Mouse (Mus musculus): ENCODE measurements around the gene Cers5. TPM values are rescaled to one million over a fixed set of nuclear protein-coding genes. Genes with fewer than 3 reads are reported as not detected.

The Cers5 gene
- 4.2 and 5.6 TPM in 2 replicates for polyA plus RNA-seq (2012; rRNA removed)

DNA sequence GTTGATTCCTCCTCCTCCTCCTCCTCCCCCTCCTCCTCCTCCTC is at the start of gene Cers5:
Cers5 (minus strand) TSS at position 5 of the 44 bp plus-strand sequence.

DNA sequence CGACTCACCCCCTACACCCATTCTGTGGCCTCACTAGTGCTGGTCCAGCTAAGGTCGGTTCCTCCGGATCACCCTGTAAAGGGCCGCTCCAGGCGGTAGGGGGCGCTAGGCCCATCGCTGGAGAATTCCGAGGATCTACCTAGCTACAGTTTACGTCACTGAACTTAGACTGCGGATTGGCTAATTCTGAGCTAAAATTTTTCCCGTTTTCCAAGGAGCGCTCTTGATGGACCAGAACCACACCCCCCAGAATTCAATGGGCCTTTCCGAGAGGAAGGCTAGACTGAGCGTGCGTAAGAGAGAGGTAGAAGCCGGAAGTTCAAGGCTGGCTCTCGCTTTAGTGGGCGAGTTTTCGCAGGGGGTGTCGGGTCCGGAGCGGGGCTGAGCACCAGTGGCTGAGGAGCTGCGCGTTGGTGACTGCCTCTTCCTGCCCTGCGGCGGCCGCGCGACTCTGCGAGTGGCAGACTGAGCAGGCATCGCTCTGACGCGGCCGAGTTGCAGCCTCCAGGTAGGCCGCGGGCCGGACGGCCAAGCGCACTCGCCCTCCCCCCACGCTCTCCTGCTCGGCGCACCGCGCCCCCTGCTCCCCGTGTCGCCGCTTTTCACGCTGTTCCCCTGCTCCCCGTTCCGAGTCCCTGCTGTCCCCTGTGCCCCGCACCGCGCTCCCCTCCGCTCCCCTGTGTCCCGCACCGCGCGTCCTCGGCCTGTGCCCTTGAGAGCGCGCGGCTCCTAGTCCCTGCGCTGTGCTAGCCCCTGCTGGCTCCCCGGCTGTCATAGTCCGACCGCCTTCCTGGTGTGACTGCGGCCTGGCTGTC is 47.1 kb downstream of the Cers5 start, which contains the start of gene Cox14:
Cox14 (plus strand) TSS at position 278 of the 815 bp plus-strand sequence.

GRCm38 (mm10) chr15:99717386-99718334 is 55.0 kb downstream of the Cers5 start, which contains the start of gene Gpd1:
Gpd1 (plus strand) TSS chr15:99717515.

GRCm38 (mm10) chr15:99705440-99706048 is 67.1 kb downstream of the Cers5 start, which contains the start of gene Gm17349:
Gm17349 (minus strand) TSS chr15:99705490.

DNA sequence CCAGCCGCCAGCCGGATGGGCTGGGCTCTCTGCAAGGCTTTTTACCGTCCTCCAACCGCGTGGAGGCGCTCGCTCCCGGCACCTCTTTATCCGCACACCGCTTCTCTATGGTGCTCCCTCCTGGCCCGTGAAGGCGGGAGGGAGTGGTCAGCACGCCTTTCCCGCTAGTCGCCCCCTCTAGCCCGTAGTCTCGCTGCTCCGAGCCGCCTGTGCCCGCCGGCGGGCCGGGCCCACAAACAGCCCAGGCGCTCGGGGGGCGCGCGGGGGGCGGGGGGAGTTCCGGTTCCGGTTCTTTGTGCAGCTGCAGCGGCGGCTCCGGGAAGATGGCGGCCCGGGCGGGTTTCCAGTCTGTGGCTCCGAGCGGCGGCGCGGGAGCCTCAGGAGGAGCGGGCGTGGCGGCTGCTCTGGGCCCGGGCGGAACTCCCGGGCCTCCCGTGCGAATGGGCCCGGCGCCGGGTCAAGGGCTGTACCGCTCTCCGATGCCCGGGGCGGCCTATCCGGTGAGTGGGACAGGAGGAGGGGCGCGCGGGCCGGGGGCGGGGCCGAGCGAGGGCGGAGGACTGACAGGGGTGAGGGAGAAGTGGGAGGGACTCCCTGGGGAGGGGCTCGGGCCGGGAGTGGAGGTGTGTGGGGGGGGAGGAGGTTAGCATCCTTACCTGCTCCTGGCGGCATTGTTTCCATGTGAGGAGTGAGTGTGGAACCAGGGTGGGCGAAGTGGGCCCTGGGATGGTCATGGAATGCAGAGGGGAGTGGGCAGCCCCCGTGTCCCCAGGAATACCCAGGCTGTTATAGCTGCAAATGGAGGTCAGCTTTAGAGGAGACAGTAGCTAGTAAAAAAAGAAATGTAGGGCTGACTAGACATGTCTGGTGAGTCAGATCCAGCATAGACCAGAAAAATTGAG is 70.4 kb downstream of the Cers5 start, which contains the start of gene Smarcd1:
Smarcd1 (plus strand) TSS at position 131 of the 902 bp plus-strand sequence.

Other genes with a start within 250 kb of the Cers5 start
- gene Faim2, start 244.7 kb downstream of the Cers5 start, polyA plus RNA-seq (2012; rRNA removed) = 0.02 TPM in 1 of 2 replicates, not detected in the other
- gene Aqp2, start 193.8 kb downstream of the Cers5 start, polyA plus RNA-seq (2012; rRNA removed) = not detected in 2 replicates
- 0.05 and 0.06 TPM in 2 replicates for gene Aqp5, start 182.1 kb downstream of the Cers5 start, polyA plus RNA-seq (2012; rRNA removed)
- gene Aqp6, start 171.5 kb downstream of the Cers5 start, polyA plus RNA-seq (2012; rRNA removed) = not detected in 2 replicates
- gene Racgap1, start 121.2 kb downstream of the Cers5 start, polyA plus RNA-seq (2012; rRNA removed) = 51.8 and 58.7 TPM in 2 replicates
- gene Asic1, start 102.5 kb downstream of the Cers5 start, polyA plus RNA-seq (2012; rRNA removed) = 0.13 and 0.23 TPM in 2 replicates
- 6.2 and 7.0 TPM in 2 replicates for gene Smarcd1, start 70.8 kb downstream of the Cers5 start, polyA plus RNA-seq (2012; rRNA removed)
- gene Gm17349, start 67.4 kb downstream of the Cers5 start, polyA plus RNA-seq (2012; rRNA removed) = 0.41 TPM in 1 of 2 replicates, not detected in the other
- 7.7 and 8.5 TPM in 2 replicates for gene Gpd1, start 55.4 kb downstream of the Cers5 start, polyA plus RNA-seq (2012; rRNA removed)
- gene Cox14, start 47.3 kb downstream of the Cers5 start, polyA plus RNA-seq (2012; rRNA removed) = 62.4 and 63.3 TPM in 2 replicates
- 5.5 and 5.8 TPM in 2 replicates for gene Lima1, start 102.6 kb upstream of the Cers5 start, polyA plus RNA-seq (2012; rRNA removed)
- under 0.01 TPM in 1 of 2 replicates, not detected in the other for gene Fam186a, start 194.2 kb upstream of the Cers5 start, polyA plus RNA-seq (2012; rRNA removed)
- gene Larp4, start 197.2 kb upstream of the Cers5 start, polyA plus RNA-seq (2012; rRNA removed) = 11.0 and 12.0 TPM in 2 replicates

Data from liver, embryonic 14 days (tissue).